Mouse (Mus musculus): ENCODE measurements around the gene Gls. TPM values are rescaled to one million over a fixed set of nuclear protein-coding genes. Genes with fewer than 3 reads are reported as not detected.

The Gls gene
- polyA plus RNA-seq, 1 experiment from 2014 or later, result 14.2 TPM

GRCm38 (mm10) chr1:52260354-52261090 lies 27.5 kb upstream of the Gls start:
- no peak for DNase-seq (ENCODE audit: low spot score)
- WGBS, result 93% methylated on average over 4 of the region's 4 CpGs
- no peaks in the 10 kb centered on the region for H3K4me1 ChIP-seq (replicated peaks)

GRCm38 (mm10) chr1:52258006-52258749 lies 25.1 kb upstream of the Gls start:
- Histone ChIP-seq H3K4me1 (replicated peaks) (no peaks in the 10 kb centered on the region), H3K27me3 (ENCODE audit: insufficient read depth, poor library complexity, severe bottlenecking) (no peaks in the 10 kb centered on the region), H3K9me3 (no peaks in the 10 kb centered on the region), H3K4me3 (no peak overlapping the region), H3K36me3 (no peaks in the 10 kb centered on the region), H3K27ac (no peak overlapping the region)
- 87% methylated on average over 9 of the region's 9 CpGs for WGBS
- DNase-seq (ENCODE audit: low spot score), result no peak

More at GRCm38 (mm10) chr1:52260354-52261090, 27.5 kb upstream of the Gls start:
- Histone ChIP-seq H3K9me3 (no peaks in the 10 kb centered on the region), H3K27me3 (ENCODE audit: insufficient read depth, poor library complexity, severe bottlenecking) (no peaks in the 10 kb centered on the region), H3K36me3 (no peaks in the 10 kb centered on the region), H3K27ac (no peak overlapping the region), H3K4me3 (no peak overlapping the region)

- Histone ChIP-seq H3K9me3 (no peaks in the 10 kb centered on the region), H3K27ac (no peak overlapping the region), H3K36me3 (no peaks in the 10 kb centered on the region), H3K4me1 (replicated peaks) (no peaks in the 10 kb centered on the region), H3K27me3 (ENCODE audit: insufficient read depth, poor library complexity, severe bottlenecking) (no peaks in the 10 kb centered on the region), H3K4me3 (no peak overlapping the region)
- WGBS, result 89% methylated on average over 4 of the region's 4 CpGs
- no peak for DNase-seq (ENCODE audit: low spot score)
Observed at GRCm38 (mm10) chr1:52256916-52257315, 23.9 kb upstream of the Gls start.

GRCm38 (mm10) chr1:52256194-52256593 lies 23.2 kb upstream of the Gls start:
- Histone ChIP-seq H3K27me3 (ENCODE audit: insufficient read depth, poor library complexity, severe bottlenecking) (no peaks in the 10 kb centered on the region), H3K27ac (no peak overlapping the region), H3K9me3 (no peaks in the 10 kb centered on the region), H3K4me3 (no peak overlapping the region), H3K4me1 (replicated peaks) (no peaks in the 10 kb centered on the region), H3K36me3 (no peaks in the 10 kb centered on the region)
- WGBS, result 89% methylated on average over 4 of the region's 4 CpGs
- no peak for DNase-seq (ENCODE audit: low spot score)

- no peak overlapping the region for H3K27ac ChIP-seq
- 82% methylated on average over 2 of the region's 2 CpGs for WGBS
- H3K4me1 ChIP-seq (replicated peaks), result no peaks in the 10 kb centered on the region
- no peak for DNase-seq (ENCODE audit: low spot score)
- no peak overlapping the region for H3K4me3 ChIP-seq
- no peaks in the 10 kb centered on the region for H3K36me3 ChIP-seq
- H3K9me3 ChIP-seq, result no peaks in the 10 kb centered on the region
- no peaks in the 10 kb centered on the region for H3K27me3 ChIP-seq (ENCODE audit: insufficient read depth, poor library complexity, severe bottlenecking)
Observed at GRCm38 (mm10) chr1:52254411-52254810, 21.4 kb upstream of the Gls start.

- whole genome bisulfite sequencing, result 76% methylated on average over 6 of the region's 6 CpGs
- H3K36me3 ChIP-seq, result no peaks in the 10 kb centered on the region
- H3K27ac ChIP-seq, result no peak overlapping the region
- H3K4me1 ChIP-seq (replicated peaks), result no peaks in the 10 kb centered on the region
- no peaks in the 10 kb centered on the region for H3K9me3 ChIP-seq
- no peak overlapping the region for H3K4me3 ChIP-seq
- DNase-seq (ENCODE audit: low spot score), result no peak
- no peaks in the 10 kb centered on the region for H3K27me3 ChIP-seq (ENCODE audit: insufficient read depth, poor library complexity, severe bottlenecking)
Observed at GRCm38 (mm10) chr1:52253386-52253785, 20.4 kb upstream of the Gls start.

GRCm38 (mm10) chr1:52252447-52252846 lies 19.4 kb upstream of the Gls start:
- Histone ChIP-seq H3K9me3 (no peaks in the 10 kb centered on the region), H3K36me3 (no peaks in the 10 kb centered on the region), H3K4me1 (replicated peaks) (no peaks in the 10 kb centered on the region), H3K27me3 (ENCODE audit: insufficient read depth, poor library complexity, severe bottlenecking) (no peaks in the 10 kb centered on the region), H3K27ac (no peak overlapping the region), H3K4me3 (no peak overlapping the region)
- DNase-seq (ENCODE audit: low spot score), result no peak
- 78% methylated on average over 2 of the region's 2 CpGs for WGBS

GRCm38 (mm10) chr1:52251038-52251735 lies 18.2 kb upstream of the Gls start:
- H3K36me3 ChIP-seq, result no peaks in the 10 kb centered on the region

GRCm38 (mm10) chr1:52248899-52249556 lies 16.0 kb upstream of the Gls start:
- Histone ChIP-seq H3K4me3 (no peak overlapping the region), H3K9me3 (no peaks in the 10 kb centered on the region), H3K27ac (no peak overlapping the region), H3K36me3 (no peaks in the 10 kb centered on the region), H3K27me3 (ENCODE audit: insufficient read depth, poor library complexity, severe bottlenecking) (no peaks in the 10 kb centered on the region), H3K4me1 (replicated peaks) (no peaks in the 10 kb centered on the region)
- 89% methylated on average over 3 of the region's 3 CpGs for WGBS
- DNase-seq (ENCODE audit: low spot score), result no peak

More at GRCm38 (mm10) chr1:52251038-52251735, 18.2 kb upstream of the Gls start:
- Histone ChIP-seq H3K27me3 (ENCODE audit: insufficient read depth, poor library complexity, severe bottlenecking) (no peaks in the 10 kb centered on the region), H3K4me1 (replicated peaks) (no peaks in the 10 kb centered on the region), H3K27ac (no peak overlapping the region), H3K9me3 (no peaks in the 10 kb centered on the region), H3K4me3 (no peak overlapping the region)
- no peak for DNase-seq (ENCODE audit: low spot score)
- WGBS, result 71% methylated on average over 7 of the region's 7 CpGs

- Histone ChIP-seq H3K9me3 (no peaks in the 10 kb centered on the region), H3K27me3 (ENCODE audit: insufficient read depth, poor library complexity, severe bottlenecking) (no peaks in the 10 kb centered on the region), H3K4me1 (replicated peaks) (no peaks in the 10 kb centered on the region), H3K4me3 (no peak overlapping the region), H3K27ac (no peak overlapping the region), H3K36me3 (no peaks in the 10 kb centered on the region)
- DNase-seq (ENCODE audit: low spot score), result no peak
- WGBS, result 69% methylated on average over 3 of the region's 3 CpGs
Observed at GRCm38 (mm10) chr1:52242270-52242669, 9.2 kb upstream of the Gls start.

GRCm38 (mm10) chr1:52232766-52233140 lies 279 bp downstream of the Gls start:
- no peaks in the 10 kb centered on the region for H3K36me3 ChIP-seq
- H3K9me3 ChIP-seq, result no peaks in the 10 kb centered on the region
- peak overlapping the region; percentile 96 for H3K27ac ChIP-seq
- DNase-seq (ENCODE audit: low spot score), result no peak
- peak overlapping the region; percentile 91 for H3K4me3 ChIP-seq
- under 1% methylated on average over 57 of the region's 57 CpGs for WGBS
- H3K4me1 ChIP-seq (replicated peaks), result peaks cover 20% of the 10 kb centered on the region
- H3K27me3 ChIP-seq (ENCODE audit: insufficient read depth, poor library complexity, severe bottlenecking), result peaks cover 5% of the 10 kb centered on the region; the same call in 1 of the 2 replicates

GRCm38 (mm10) chr1:52231939-52232765 lies 880 bp downstream of the Gls start:
- Histone ChIP-seq H3K27ac (peak overlapping the region; percentile 96), H3K4me1 (replicated peaks) (peaks cover 20% of the 10 kb centered on the region), H3K4me3 (peak overlapping the region; percentile 91), H3K36me3 (no peaks in the 10 kb centered on the region), H3K27me3 (ENCODE audit: insufficient read depth, poor library complexity, severe bottlenecking) (peaks cover 5% of the 10 kb centered on the region; the same call in 1 of the 2 replicates), H3K9me3 (no peaks in the 10 kb centered on the region)
- WGBS, result under 1% methylated on average over 69 of the region's 69 CpGs
- DNase-seq (ENCODE audit: low spot score), result peak; percentile 74
